Mouse (Mus musculus) frontal cortex, adult (tissue): Measurements from ENCODE around the gene Nrn1.

Source experiments
- ATAC-seq: cut with Nextera tagmentation; 2 replicates; pipeline ENCODE4 v1.9.2; 2017; ENCODE audit warnings: mild to moderate bottlenecking, moderate library complexity, mixed read lengths; ENCODE audit not compliant: low TSS enrichment

Gene Nrn1

GRCm38 (mm10) chr13:36734731-36735571 lies at the start of gene Nrn1:
Gene Nrn1 (minus strand): TSS chr13:36735131.
- peak; percentile 50 for ATAC-seq

GRCm38 (mm10) chr13:36779626-36780025 lies 44.7 kb upstream of the Nrn1 start:
- no peak for ATAC-seq

- no peak for ATAC-seq
These were observed 31.9 kb upstream of the Nrn1 start for GRCm38 (mm10) chr13:36766801-36767200.

- ATAC-seq = no peak
These were observed 16.9 kb upstream of the Nrn1 start for GRCm38 (mm10) chr13:36751861-36752260.

- no peak for ATAC-seq
These were observed 15.1 kb upstream of the Nrn1 start for GRCm38 (mm10) chr13:36750056-36750455.

GRCm38 (mm10) chr13:36736619-36736996 lies 1.7 kb upstream of the Nrn1 start:
- ATAC-seq = peak; percentile 22

- peak; percentile 20 for ATAC-seq
These were observed 1.1 kb upstream of the Nrn1 start for GRCm38 (mm10) chr13:36735901-36736618.

GRCm38 (mm10) chr13:36733989-36734690 lies 791 bp downstream of the Nrn1 start:
- peak; percentile 10 for ATAC-seq

- no peak for ATAC-seq
These were observed 1.4 kb downstream of the Nrn1 start for GRCm38 (mm10) chr13:36733566-36733965.

- no peak for ATAC-seq
These were observed 1.9 kb downstream of the Nrn1 start for GRCm38 (mm10) chr13:36732891-36733490.

GRCm38 (mm10) chr13:36731931-36732461 lies 2.9 kb downstream of the Nrn1 start:
- no peak for ATAC-seq

- ATAC-seq = 0 out of 2 replicates have a peak, but pooled peaks have one; percentile 8
These were observed 3.7 kb downstream of the Nrn1 start for GRCm38 (mm10) chr13:36731016-36731930.

GRCm38 (mm10) chr13:36730341-36730761 lies 4.6 kb downstream of the Nrn1 start:
- ATAC-seq = no peak

- ATAC-seq = no peak
These were observed 5.1 kb downstream of the Nrn1 start for GRCm38 (mm10) chr13:36729731-36730340.

- no peak for ATAC-seq
These were observed 6.4 kb downstream of the Nrn1 start for GRCm38 (mm10) chr13:36728509-36728908.

- ATAC-seq = no peak
These were observed 7.0 kb downstream of the Nrn1 start for GRCm38 (mm10) chr13:36727779-36728470.

- peak; percentile 38 for ATAC-seq
These were observed 7.8 kb downstream of the Nrn1 start for GRCm38 (mm10) chr13:36726951-36727778.

GRCm38 (mm10) chr13:36726551-36726950 lies 8.4 kb downstream of the Nrn1 start:
- peak; percentile 2; the same call in 1 of the 2 replicates for ATAC-seq

GRCm38 (mm10) chr13:36725881-36726280 lies 9.1 kb downstream of the Nrn1 start:
- ATAC-seq = no peak
